Mouse (Mus musculus) inflammation-experienced regulatory T-cells (primary cell): ENCODE data around the gene Vmn1r70. TPM values are rescaled to one million over a fixed set of nuclear protein-coding genes. Genes with fewer than 3 reads are reported as not detected.

Experiments used
- polyA plus RNA-seq, 2 experiments: library from polyadenylated mRNA; unstranded; fragments of 100-300 nt; shearing (Covaris generic); gene quantifications; one replicate each; pipeline ENCODE4 v1.2.1; 2017

The Vmn1r70 gene
- under 1 TPM; 0.17 to 0.31 TPM for polyA plus RNA-seq

DNA sequence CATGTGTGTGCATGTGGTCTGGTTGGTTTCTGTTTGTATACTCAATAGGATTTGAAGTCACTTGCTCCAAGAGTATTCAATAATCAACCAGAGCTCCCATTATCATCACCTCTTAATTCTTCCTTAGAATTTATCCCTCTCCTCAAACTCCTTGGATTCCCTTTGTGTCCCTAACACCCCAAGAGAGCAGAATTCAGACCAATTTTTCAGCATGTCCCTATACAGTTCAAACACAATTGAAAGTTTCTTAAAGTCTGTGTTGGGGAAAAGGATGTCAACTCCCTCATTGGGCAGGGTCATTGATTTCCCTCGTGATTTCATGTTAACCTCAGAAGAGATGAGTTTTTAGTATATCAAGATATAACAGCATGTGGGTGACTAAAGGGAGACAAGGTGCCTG is at the start of gene Vmn1r70:
Gene Vmn1r70 (plus strand): TSS at position 301 of the 400 bp plus-strand sequence.

DNA sequence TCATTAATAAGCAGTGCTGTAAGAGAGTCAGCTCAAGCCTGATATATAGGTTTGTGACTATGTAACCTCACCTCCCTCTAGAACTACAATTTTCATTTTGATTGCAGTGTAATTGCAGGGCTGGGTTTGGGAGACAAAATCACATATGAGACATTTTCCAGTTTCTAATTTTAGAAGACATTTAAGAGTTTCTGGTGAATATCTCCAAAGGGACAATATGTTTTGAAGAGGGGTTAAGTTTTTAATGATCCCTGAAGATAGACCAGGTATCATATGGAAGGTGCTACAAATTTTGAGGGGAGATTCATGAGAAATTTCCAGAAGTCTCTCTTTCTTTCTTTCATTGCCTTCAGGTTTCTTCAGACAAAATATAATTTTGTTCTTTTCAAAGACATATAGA is 17.8 kb upstream of the Vmn1r70 start, which contains the start of gene Vmn1r69:
Gene Vmn1r69 (minus strand): TSS at position 101 of the 400 bp plus-strand sequence.

Other genes with a start within 250 kb of the Vmn1r70 start
- not detected for gene Vmn1r67, start 188.2 kb upstream of the Vmn1r70 start, polyA plus RNA-seq
- gene Zik1, start 136.1 kb upstream of the Vmn1r70 start, polyA plus RNA-seq: 1 to 10 TPM; 3.0 to 3.6 TPM
- under 1 TPM; 0.05 to 0.31 TPM for gene Vmn1r68, start 73.0 kb upstream of the Vmn1r70 start, polyA plus RNA-seq
- under 1 TPM in 1 of 2 experiments, not detected in 1; 0.66 TPM for gene Vmn1r69, start 17.9 kb upstream of the Vmn1r70 start, polyA plus RNA-seq
- gene Nlrp4b, start 56.3 kb downstream of the Vmn1r70 start, polyA plus RNA-seq: 1 to 10 TPM in 1 of 2 experiments, under 1 TPM in 1; 0.17 to 1.7 TPM
- gene Vmn1r71, start 122.8 kb downstream of the Vmn1r70 start, polyA plus RNA-seq: under 1 TPM in 1 of 2 experiments, not detected in 1; 0.20 TPM